Mouse (Mus musculus) CH12.LX (cell line): Measurements from ENCODE around the gene Fdxacb1. TPM values are rescaled to one million over a fixed set of nuclear protein-coding genes. Genes with fewer than 3 reads are reported as not detected.

Experiments used
- DNase-seq: peaks from one replicate; pipeline ENCODE4 v3.0.0-alpha.2; 2013; ENCODE audit errors: extremely low read depth
- H3K27ac ChIP-seq: 2 replicates; pipeline ENCODE4 v1.5.1; 2012; ENCODE audit warnings: low read depth, mild to moderate bottlenecking, control low read depth, moderate library complexity; ENCODE audit not compliant: insufficient read depth
- H3K27me3 ChIP-seq: replicated peaks from 2 replicates; pipeline ENCODE3; 2012; ENCODE audit warnings: inconsistent platforms
- H3K36me3 ChIP-seq, 2 experiments: replicated peaks in 1 of 2; 2 replicates each; pipeline versions ENCODE3 to v1.6.1; 2012; ENCODE audit warnings: inconsistent platforms in 1 of 2, low read length in 1 of 2, mild to moderate bottlenecking in 1 of 2, mixed read lengths in 1 of 2, moderate library complexity in 1 of 2; ENCODE audit not compliant: control insufficient read depth in 1 of 2, insufficient read depth in 1 of 2
- H3K4me1 ChIP-seq, 2 experiments: 2 replicates each; pipeline ENCODE4 v1.6.1; 2012; ENCODE audit warnings: inconsistent platforms in 1 of 2, moderate library complexity in 1 of 2; ENCODE audit not compliant: insufficient read depth in 2 of 2, control insufficient read depth in 1 of 2
- H3K4me2 ChIP-seq: 2 replicates; pipeline ENCODE4 v1.6.1; 2012; ENCODE audit warnings: low read depth, mild to moderate bottlenecking, control low read depth; ENCODE audit not compliant: poor library complexity, insufficient read depth, severe bottlenecking
- H3K4me3 ChIP-seq, 3 experiments: fragments of 150-350 bp in 1 of 3; sonication (generic) in 1 of 3; replicated peaks in 1 of 3; 2 replicates each; pipeline versions ENCODE3 to v1.5.1; 2011 to 2012; ENCODE audit warnings: low read depth in 2 of 3, low read length in 2 of 3, mild to moderate bottlenecking in 2 of 3, moderate library complexity in 2 of 3, control low read depth in 1 of 3, improper control_type of control experiment in 1 of 3, inconsistent platforms in 1 of 3, mixed read lengths in 1 of 3; ENCODE audit not compliant: poor library complexity in 1 of 3
- H3K79me2 ChIP-seq: replicated peaks from 2 replicates; pipeline ENCODE4 v1.6.1; 2012; ENCODE audit warnings: mild to moderate bottlenecking, moderate library complexity; ENCODE audit not compliant: control insufficient read depth, poor library complexity, insufficient read depth, severe bottlenecking; ENCODE audit errors: extremely low read depth
- H3K9ac ChIP-seq: 2 replicates; pipeline ENCODE4 v1.6.1; 2012; ENCODE audit warnings: low read depth, mild to moderate bottlenecking, control low read depth, moderate library complexity; ENCODE audit not compliant: insufficient read depth
- H3K9me3 ChIP-seq: replicated peaks from 2 replicates; pipeline ENCODE3; 2012; ENCODE audit warnings: low read length, inconsistent platforms, mixed read lengths
- BHLHE40 ChIP-seq: IDR thresholded peaks from 2 replicates; pipeline ENCODE4 v1.6.1; 2011; ENCODE audit warnings: mild to moderate bottlenecking, low read depth, low read length, improper control_type of control experiment
- CHD1 ChIP-seq: IDR thresholded peaks from 2 replicates; pipeline ENCODE4 v1.6.1; 2012; ENCODE audit warnings: low read depth, low read length, improper control_type of control experiment, inconsistent platforms
- E2F4 ChIP-seq: IDR thresholded peaks from 2 replicates; pipeline ENCODE4 v1.6.1; 2011; ENCODE audit warnings: low read depth, low read length, improper control_type of control experiment; ENCODE audit not compliant: insufficient replicate concordance
- ELF1 ChIP-seq: IDR thresholded peaks from 2 replicates; pipeline ENCODE4 v1.6.1; 2014; ENCODE audit warnings: low read depth, mild to moderate bottlenecking, inconsistent platforms, low read length, improper control_type of control experiment
- EP300 ChIP-seq: IDR thresholded peaks from 2 replicates; pipeline ENCODE4 v1.6.1; 2011; ENCODE audit warnings: low read length, improper control_type of control experiment
- ETS1 ChIP-seq: conservative IDR thresholded peaks from 2 replicates; pipeline ENCODE4 v1.6.1; 2012; ENCODE audit warnings: low read depth, mild to moderate bottlenecking, inconsistent platforms, low read length, improper control_type of control experiment, moderate library complexity
- JUND ChIP-seq: conservative IDR thresholded peaks from 2 replicates; pipeline ENCODE4 v1.6.1; 2011; ENCODE audit warnings: low read depth, low read length, improper control_type of control experiment
- KAT2A ChIP-seq: IDR thresholded peaks from 2 replicates; pipeline ENCODE4 v1.6.1; 2012; ENCODE audit warnings: low read length, improper control_type of control experiment, inconsistent platforms; ENCODE audit not compliant: insufficient replicate concordance
- MEF2A ChIP-seq: IDR thresholded peaks from 2 replicates; pipeline ENCODE4 v1.6.1; 2014; ENCODE audit warnings: low read depth, mild to moderate bottlenecking, inconsistent platforms, low read length, improper control_type of control experiment, borderline replicate concordance
- MXI1 ChIP-seq: IDR thresholded peaks from 2 replicates; pipeline ENCODE4 v1.6.1; 2011; ENCODE audit warnings: mild to moderate bottlenecking, low read depth, low read length, improper control_type of control experiment
- NELFE ChIP-seq: IDR thresholded peaks from 2 replicates; pipeline ENCODE4 v1.6.1; 2011; ENCODE audit warnings: low read depth, low read length, improper control_type of control experiment
- NRF1 ChIP-seq: IDR thresholded peaks from 2 replicates; pipeline ENCODE4 v1.6.1; 2014; ENCODE audit warnings: low read depth, mild to moderate bottlenecking, inconsistent platforms, low read length, improper control_type of control experiment, moderate library complexity
- PAX5 ChIP-seq: IDR thresholded peaks from 2 replicates; pipeline ENCODE4 v1.6.1; 2012; ENCODE audit warnings: low read length, inconsistent platforms, mixed read lengths
- POLR2A ChIP-seq: IDR thresholded peaks from 2 replicates; pipeline ENCODE4 v1.6.1; 2011; ENCODE audit warnings: low read depth, mild to moderate bottlenecking, improper control_type of control experiment, low read length
- SIN3A ChIP-seq: IDR thresholded peaks from 2 replicates; pipeline ENCODE4 v1.6.1; 2012; ENCODE audit warnings: low read length, improper control_type of control experiment, inconsistent platforms
- SMC3 ChIP-seq: IDR thresholded peaks from 2 replicates; pipeline ENCODE4 v1.6.1; 2011; ENCODE audit warnings: low read depth, low read length, improper control_type of control experiment
- TBP ChIP-seq: conservative IDR thresholded peaks from 2 replicates; pipeline ENCODE4 v1.6.1; 2011; ENCODE audit warnings: low read depth, low read length, improper control_type of control experiment
- UBTF ChIP-seq: IDR thresholded peaks from 2 replicates; pipeline ENCODE4 v1.6.1; 2012; ENCODE audit warnings: low read depth, mild to moderate bottlenecking, inconsistent platforms, low read length, improper control_type of control experiment, moderate library complexity
- ZKSCAN1 ChIP-seq: IDR thresholded peaks from 2 replicates; pipeline ENCODE4 v1.6.1; 2012; ENCODE audit warnings: low read depth, inconsistent platforms, low read length, improper control_type of control experiment, borderline replicate concordance
- dilution Hi-C: fragments of 300-500 bp; cut with MboI; formaldehyde crosslinking; loops from 2 replicates; pipeline ENCODE4 v1.14.3; 2020; ENCODE audit warnings: low sequenced_read_pairs; ENCODE audit not compliant: extremely low pct_unique_long_range_greater_than_20kb, extremely low pct_ligation_motif_present
- in situ Hi-C: fragments of 300-500 bp; cut with MboI; formaldehyde crosslinking; loops from 3 replicates; pipeline ENCODE4 v1.14.3; 2019; ENCODE audit warnings: low sequenced_read_pairs, low pct_ligation_motif_present, low pct_unique_long_range_greater_than_20kb, mixed read lengths
- polyA plus RNA-seq: library from polyadenylated mRNA; unstranded; fragments of >175 nt; gene quantifications from 2 replicates; pipeline ENCODE4 v1.2.1, GENCODE M21; 2012; ENCODE audit warnings: low read depth; ENCODE audit not compliant: insufficient read length
- total RNA-seq, 2 experiments: library from RNA; depleted of rRNA; stranded (reverse); fragments of 300-350 nt in 1 of 2; fragments of >200 nt in 1 of 2; gene quantifications; 2 replicates each; pipeline ENCODE4 v1.2.3; 2012 to 2014

The Fdxacb1 gene
- total and polyA plus RNA-seq, 3 experiments: 5.6 to 9.5 (median 8.5) TPM

GRCm38 (mm10) chr9:50745806-50746205 lies 22.2 kb upstream of the Fdxacb1 start:
- no peaks in the 10 kb centered on the region for H3K9me3 ChIP-seq
- in situ Hi-C loops: no loop called here
- dilution Hi-C loops: no loop called here
- no peaks in the 10 kb centered on the region for H3K36me3 ChIP-seq
- H3K9ac ChIP-seq: no peak overlapping the region
- H3K27me3 ChIP-seq: no peaks in the 10 kb centered on the region
- TF ChIP-seq NELFE (no peak), POLR2A (no peak)
- no peak overlapping the region for H3K4me2 ChIP-seq
- DNase-seq: no peak
- H3K79me2 ChIP-seq: no peaks in the 10 kb centered on the region
- no peak overlapping the region for H3K4me3 ChIP-seq
- H3K27ac ChIP-seq: no peak overlapping the region
- H3K4me1 ChIP-seq: no peaks in the 10 kb centered on the region

GRCm38 (mm10) chr9:50746214-50746677 lies 21.8 kb upstream of the Fdxacb1 start, which contains the start of gene 2310030G06Rik:
2310030G06Rik (minus strand) TSS chr9:50746536.
- TF ChIP-seq MXI1: no peak
- no peak for TF ChIP-seq EP300
- no peak for TF ChIP-seq UBTF
- no peak for TF ChIP-seq MEF2A
- TF ChIP-seq TBP: no peak
- TF ChIP-seq ETS1: no peak
- no peak for TF ChIP-seq CHD1
- TF ChIP-seq PAX5: no peak
- TF ChIP-seq ELF1: no peak
- no peak for TF ChIP-seq SMC3
- TF ChIP-seq SIN3A: no peak
- no peak for TF ChIP-seq E2F4
- no peak for TF ChIP-seq JUND
- no peak for TF ChIP-seq ZKSCAN1
- TF ChIP-seq BHLHE40: no peak
- TF ChIP-seq KAT2A: no peak
- no peak for TF ChIP-seq NRF1
- no peak within 1 kb of the TSS for H3K9ac ChIP-seq
- no peaks in the 10 kb centered on the region for H3K79me2 ChIP-seq
- H3K4me2 ChIP-seq: no peak within 1 kb of the TSS
- H3K36me3 ChIP-seq: no peaks in the 10 kb centered on the region
- no peak within 1 kb of the TSS for H3K4me3 ChIP-seq
- no peak for DNase-seq
- no peaks in the 10 kb centered on the region for H3K9me3 ChIP-seq
- in situ Hi-C loops: no loop called here
- no peaks in the 10 kb centered on the region for H3K27me3 ChIP-seq
- dilution Hi-C loops: no loop called here
- H3K4me1 ChIP-seq: no peaks in the 10 kb centered on the region
- H3K27ac ChIP-seq: no peak within 1 kb of the TSS
